Mouse (Mus musculus): ENCODE data around the gene Kat5. TPM values are rescaled to one million over a fixed set of nuclear protein-coding genes. Genes with fewer than 3 reads are reported as not detected.

Kat5 gene
- polyA plus RNA-seq (2015; fragmentation: Nextera tagmentation; extraction: Ambion mirVana), result 54.0 and 56.5 TPM in 2 replicates

- Histone ChIP-seq H3K27me3 (ENCODE audit: insufficient read depth, low read length) (no peaks in the 10 kb centered on the region), H3K4me3 (replicated peaks; ENCODE audit: low read depth, low read length) (peak within 1 kb of the TSS; percentile 84), H3K4me1 (replicated peaks; ENCODE audit: insufficient read depth, low read length) (peaks cover 7% of the 10 kb centered on the region; the same call in 1 of the 2 replicates), H3K36me3 (ENCODE audit: insufficient read depth, low read length) (peaks cover 36% of the 10 kb centered on the region), H3K27ac (peak within 1 kb of the TSS; percentile 99), H3K9me3 (replicated peaks; ENCODE audit: low read length) (no peaks in the 10 kb centered on the region), H3K9ac (ENCODE audit: low read depth, low read length) (peak within 1 kb of the TSS; percentile 88), H3K4me2 (ENCODE audit: low read length) (peak within 1 kb of the TSS; percentile 72)
- DNase-seq (ENCODE audit: low spot score), result peak; percentile 97
- ATAC-seq (replicated peaks; ENCODE audit: low FRiP score, low read depth), result peak; percentile 88
- WGBS, result under 1% methylated on average over 53 of the region's 55 CpGs
- peak; percentile 35; the same call in 1 of the 2 replicates for TF ChIP-seq CTCF (IDR thresholded peaks at IDR 0.05; ENCODE audit: low read depth)
These were observed at the start of gene Kat5 for GRCm38 (mm10) chr19:5609547-5610404. TSS of gene Kat5 (minus strand) at chr19:5610237.

- H3K4me3 ChIP-seq (replicated peaks; ENCODE audit: low read depth, low read length), result peak overlapping the region; percentile 36
- peaks cover 16% of the 10 kb centered on the region; the same call in 1 of the 2 replicates for H3K36me3 ChIP-seq (ENCODE audit: insufficient read depth, low read length)
- no peak overlapping the region for H3K27ac ChIP-seq
- peaks cover 9% of the 10 kb centered on the region; the same call in 1 of the 2 replicates for H3K4me1 ChIP-seq (replicated peaks; ENCODE audit: insufficient read depth, low read length)
- no peaks in the 10 kb centered on the region for H3K27me3 ChIP-seq (ENCODE audit: insufficient read depth, low read length)
- DNase-seq (ENCODE audit: low spot score) (no peak), ATAC-seq (replicated peaks; ENCODE audit: low FRiP score, low read depth) (0 out of 2 replicates have a peak, but pooled peaks have one; percentile 10)
- TF ChIP-seq CTCF (IDR thresholded peaks at IDR 0.05; ENCODE audit: low read depth), result no peak
- H3K4me2 ChIP-seq (ENCODE audit: low read length), result peak overlapping the region; percentile 65
- 26% methylated on average over 43 of the region's 43 CpGs for WGBS
- H3K9ac ChIP-seq (ENCODE audit: low read depth, low read length), result peak overlapping the region; percentile 44; the same call in 1 of the 2 replicates
- H3K9me3 ChIP-seq (replicated peaks; ENCODE audit: low read length), result no peaks in the 10 kb centered on the region
These were observed 44.8 kb upstream of the Kat5 start for GRCm38 (mm10) chr19:5654720-5655298.

- Histone ChIP-seq H3K27ac (no peak overlapping the region), H3K4me1 (replicated peaks; ENCODE audit: insufficient read depth, low read length) (peaks cover 11% of the 10 kb centered on the region), H3K27me3 (ENCODE audit: insufficient read depth, low read length) (no peaks in the 10 kb centered on the region), H3K9me3 (replicated peaks; ENCODE audit: low read length) (no peaks in the 10 kb centered on the region), H3K4me2 (ENCODE audit: low read length) (peak overlapping the region; percentile 65), H3K36me3 (ENCODE audit: insufficient read depth, low read length) (peaks cover 16% of the 10 kb centered on the region; the same call in 1 of the 2 replicates), H3K9ac (ENCODE audit: low read depth, low read length) (peak overlapping the region; percentile 44), H3K4me3 (replicated peaks; ENCODE audit: low read depth, low read length) (peak overlapping the region; percentile 36)
- no peak for TF ChIP-seq CTCF (IDR thresholded peaks at IDR 0.05; ENCODE audit: low read depth)
- WGBS, result 19% methylated on average over 62 of the region's 62 CpGs
- peak; percentile 70 for ATAC-seq (replicated peaks; ENCODE audit: low FRiP score, low read depth)
- peak; percentile 36 for DNase-seq (ENCODE audit: low spot score)
These were observed 44.1 kb upstream of the Kat5 start for GRCm38 (mm10) chr19:5653969-5654719.

GRCm38 (mm10) chr19:5652570-5652969 is 42.5 kb upstream of the Kat5 start:
- H3K36me3 ChIP-seq (ENCODE audit: insufficient read depth, low read length), result peaks cover 21% of the 10 kb centered on the region
- no peak for TF ChIP-seq CTCF (IDR thresholded peaks at IDR 0.05; ENCODE audit: low read depth)
- no peak overlapping the region for H3K4me2 ChIP-seq (ENCODE audit: low read length)
- H3K4me3 ChIP-seq (replicated peaks; ENCODE audit: low read depth, low read length), result no peak overlapping the region
- no peak for DNase-seq (ENCODE audit: low spot score)
- WGBS, result 87% methylated on average over 6 of the region's 6 CpGs
- no peak for ATAC-seq (replicated peaks; ENCODE audit: low FRiP score, low read depth)
- peaks cover 23% of the 10 kb centered on the region for H3K4me1 ChIP-seq (replicated peaks; ENCODE audit: insufficient read depth, low read length)
- H3K27ac ChIP-seq, result no peak overlapping the region
- H3K9ac ChIP-seq (ENCODE audit: low read depth, low read length), result no peak overlapping the region
- no peaks in the 10 kb centered on the region for H3K9me3 ChIP-seq (replicated peaks; ENCODE audit: low read length)
- H3K27me3 ChIP-seq (ENCODE audit: insufficient read depth, low read length), result no peaks in the 10 kb centered on the region

GRCm38 (mm10) chr19:5651502-5652274 is 41.7 kb upstream of the Kat5 start:
- Histone ChIP-seq H3K9ac (ENCODE audit: low read depth, low read length) (no peak overlapping the region), H3K27me3 (ENCODE audit: insufficient read depth, low read length) (no peaks in the 10 kb centered on the region), H3K4me1 (replicated peaks; ENCODE audit: insufficient read depth, low read length) (peaks cover 23% of the 10 kb centered on the region), H3K4me2 (ENCODE audit: low read length) (no peak overlapping the region), H3K9me3 (replicated peaks; ENCODE audit: low read length) (no peaks in the 10 kb centered on the region), H3K27ac (no peak overlapping the region), H3K4me3 (replicated peaks; ENCODE audit: low read depth, low read length) (no peak overlapping the region), H3K36me3 (ENCODE audit: insufficient read depth, low read length) (peaks cover 30% of the 10 kb centered on the region)
- TF ChIP-seq CTCF (IDR thresholded peaks at IDR 0.05; ENCODE audit: low read depth), result no peak
- DNase-seq (ENCODE audit: low spot score) (no peak), ATAC-seq (replicated peaks; ENCODE audit: low FRiP score, low read depth) (no peak)
- 66% methylated on average over 13 of the region's 13 CpGs for WGBS
